Mouse (Mus musculus): ENCODE data around the gene Prox1. TPM values are rescaled to one million over a fixed set of nuclear protein-coding genes. Genes with fewer than 3 reads are reported as not detected.
A peak's percentile ranks its signal among the peaks of the same experiment; 100 is the strongest.

Prox1 gene
- 0.84 and 1.2 TPM in 2 replicates for polyA plus RNA-seq (2014; fragmentation: Nextera tagmentation; extraction: Ambion mirVana)

DNA sequence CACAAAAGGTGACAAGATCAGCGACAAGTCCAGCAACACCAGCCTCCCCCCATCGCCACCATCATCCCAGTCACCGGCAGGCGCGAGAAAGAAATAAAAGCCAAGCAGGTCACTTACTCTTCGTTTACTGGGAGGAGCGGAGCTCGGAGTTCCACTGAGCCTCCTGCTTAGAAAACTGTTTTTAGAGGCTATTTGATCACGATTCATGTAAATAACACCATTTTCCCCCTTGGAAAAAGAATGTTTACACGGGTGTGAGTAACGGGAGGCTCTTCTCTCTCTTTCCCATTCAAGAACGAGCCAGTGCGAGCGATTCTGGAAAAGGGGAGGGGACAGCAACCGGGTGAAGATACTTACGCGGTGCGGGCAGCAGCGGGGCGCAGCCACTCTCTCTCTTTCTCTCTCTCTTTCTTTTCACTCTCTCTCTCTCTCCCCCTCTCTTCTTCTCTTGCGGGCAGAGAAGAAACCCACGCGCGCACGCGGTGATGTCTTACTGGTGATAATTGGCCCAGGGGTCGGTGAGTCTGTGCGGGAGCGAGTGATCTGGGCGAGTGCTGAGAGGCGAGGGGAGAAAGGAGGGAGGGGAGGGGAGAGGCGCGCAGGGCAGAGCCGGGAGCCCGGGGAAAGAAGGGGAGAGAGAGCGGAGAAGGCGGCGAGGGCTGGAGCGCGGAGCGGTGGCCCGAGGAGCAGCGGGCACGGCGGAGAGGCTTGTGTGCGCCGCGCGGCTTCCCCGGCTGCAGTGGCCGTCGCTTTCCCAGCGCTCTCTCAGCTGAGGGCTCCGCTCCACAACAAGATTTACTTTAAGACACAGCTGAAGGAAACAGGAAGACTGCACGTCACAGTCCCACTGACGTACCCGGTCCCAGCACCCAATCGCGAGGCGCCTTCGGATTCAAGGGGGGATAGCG is at the start of gene Prox1:
Gene Prox1 (minus strand): TSS at position 804 of the 908 bp plus-strand sequence.
- Histone ChIP-seq H3K36me3 (ENCODE audit: control insufficient read depth, insufficient read depth, low read length) (no peaks in the 10 kb centered on the region), H3K27ac (ENCODE audit: low read depth, low read length) (no peak within 1 kb of the TSS), H3K4me2 (replicated peaks; ENCODE audit: low read depth, low read length) (peak within 1 kb of the TSS; percentile 98), H3K27me3 (ENCODE audit: control insufficient read depth, insufficient read depth, low read length) (peaks cover 65% of the 10 kb centered on the region), H3K4me3 (ENCODE audit: low read length) (peak within 1 kb of the TSS; percentile 63), H3K9me3 (ENCODE audit: control insufficient read depth, low read length) (no peaks in the 10 kb centered on the region), H3K9ac (ENCODE audit: low read depth, low read length) (peak within 1 kb of the TSS; percentile 58), H3K4me1 (ENCODE audit: control insufficient read depth, insufficient read depth, low read length) (peaks cover 18% of the 10 kb centered on the region; the same call in 1 of the 2 replicates)
- peak; percentile 81 for ATAC-seq (ENCODE audit: low FRiP score, low TSS enrichment)
- under 1% methylated on average over 60 of the region's 62 CpGs for WGBS

DNA sequence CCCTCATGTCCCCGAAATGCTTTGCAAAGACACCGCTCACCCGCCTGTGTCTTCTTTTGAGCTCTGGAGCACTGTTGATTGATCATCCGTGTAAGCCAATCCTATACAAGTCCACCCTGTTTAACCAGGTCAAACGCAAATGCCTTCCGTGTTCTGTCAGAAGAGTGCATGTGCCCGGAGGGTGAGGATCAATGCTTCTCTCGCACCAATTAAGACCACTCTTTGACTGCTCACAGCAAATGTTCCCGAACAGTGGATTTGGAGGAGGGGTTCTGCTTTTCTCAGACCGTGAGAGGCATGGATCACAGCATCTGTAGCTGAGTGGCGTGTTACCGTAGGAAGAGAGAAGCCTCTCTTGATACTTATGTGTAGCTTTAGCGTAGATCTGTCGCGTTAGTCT is 46.1 kb upstream of the Prox1 start:
- 70% methylated on average over 15 of the region's 15 CpGs for WGBS
- Histone ChIP-seq H3K9ac (ENCODE audit: low read depth, low read length) (no peak overlapping the region), H3K27me3 (ENCODE audit: control insufficient read depth, insufficient read depth, low read length) (no peaks in the 10 kb centered on the region), H3K4me2 (replicated peaks; ENCODE audit: low read depth, low read length) (no peak overlapping the region), H3K27ac (ENCODE audit: low read depth, low read length) (no peak overlapping the region), H3K4me3 (ENCODE audit: low read length) (no peak overlapping the region), H3K36me3 (ENCODE audit: control insufficient read depth, insufficient read depth, low read length) (no peaks in the 10 kb centered on the region), H3K9me3 (ENCODE audit: control insufficient read depth, low read length) (no peaks in the 10 kb centered on the region), H3K4me1 (ENCODE audit: control insufficient read depth, insufficient read depth, low read length) (no peaks in the 10 kb centered on the region)
- ATAC-seq (ENCODE audit: low FRiP score, low TSS enrichment) = no peak

DNA sequence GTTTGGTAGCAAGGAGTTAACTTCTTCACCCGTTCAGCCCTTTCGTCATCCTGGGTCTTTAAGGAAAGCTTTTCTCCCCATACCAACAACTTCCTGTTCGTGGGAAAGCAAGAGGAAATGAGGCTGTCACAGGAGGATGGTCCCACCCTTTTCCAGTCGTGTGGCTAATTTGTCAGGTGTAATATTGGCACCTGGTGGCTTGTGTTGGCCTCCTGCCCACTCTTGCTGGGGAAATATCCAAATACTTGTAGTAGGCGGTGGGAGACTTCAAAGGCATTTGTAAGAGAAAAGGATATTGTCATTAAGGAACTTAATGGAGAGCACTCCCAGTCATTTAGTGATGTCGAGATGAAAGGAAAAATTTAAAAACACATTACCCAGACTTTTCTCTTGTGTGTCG is 44.1 kb upstream of the Prox1 start:
- Histone ChIP-seq H3K9me3 (ENCODE audit: control insufficient read depth, low read length) (no peaks in the 10 kb centered on the region), H3K27ac (ENCODE audit: low read depth, low read length) (no peak overlapping the region), H3K9ac (ENCODE audit: low read depth, low read length) (no peak overlapping the region), H3K4me2 (replicated peaks; ENCODE audit: low read depth, low read length) (no peak overlapping the region), H3K4me1 (ENCODE audit: control insufficient read depth, insufficient read depth, low read length) (no peaks in the 10 kb centered on the region), H3K36me3 (ENCODE audit: control insufficient read depth, insufficient read depth, low read length) (no peaks in the 10 kb centered on the region), H3K27me3 (ENCODE audit: control insufficient read depth, insufficient read depth, low read length) (no peaks in the 10 kb centered on the region), H3K4me3 (ENCODE audit: low read length) (no peak overlapping the region)
- WGBS = 56% methylated on average over 7 of the region's 7 CpGs
- ATAC-seq (ENCODE audit: low FRiP score, low TSS enrichment) = no peak

DNA sequence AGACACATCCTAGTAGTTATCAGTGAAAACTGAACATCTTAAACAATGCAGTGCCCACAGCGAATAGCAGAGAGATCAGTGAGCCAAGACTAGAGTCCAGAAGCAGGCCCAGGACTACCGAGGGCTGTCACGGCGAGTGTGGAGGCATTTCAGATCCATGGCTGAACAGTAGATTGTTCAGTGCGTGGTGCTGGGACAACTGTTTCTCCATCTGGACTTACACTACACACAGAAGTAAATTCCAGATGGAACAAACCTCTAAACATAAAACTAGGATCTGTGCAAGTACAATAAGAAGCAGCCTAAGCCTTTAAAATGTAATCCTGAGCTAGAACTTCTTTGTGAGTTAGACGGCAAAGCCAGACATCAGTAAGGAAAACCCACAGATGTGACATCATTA is 42.7 kb upstream of the Prox1 start:
- Histone ChIP-seq H3K9ac (ENCODE audit: low read depth, low read length) (no peak overlapping the region), H3K4me2 (replicated peaks; ENCODE audit: low read depth, low read length) (no peak overlapping the region), H3K4me3 (ENCODE audit: low read length) (no peak overlapping the region), H3K27me3 (ENCODE audit: control insufficient read depth, insufficient read depth, low read length) (no peaks in the 10 kb centered on the region), H3K36me3 (ENCODE audit: control insufficient read depth, insufficient read depth, low read length) (no peaks in the 10 kb centered on the region), H3K4me1 (ENCODE audit: control insufficient read depth, insufficient read depth, low read length) (no peaks in the 10 kb centered on the region), H3K9me3 (ENCODE audit: control insufficient read depth, low read length) (no peaks in the 10 kb centered on the region), H3K27ac (ENCODE audit: low read depth, low read length) (no peak overlapping the region)
- ATAC-seq (ENCODE audit: low FRiP score, low TSS enrichment) = no peak
- 90% methylated on average over 6 of the region's 6 CpGs for WGBS

DNA sequence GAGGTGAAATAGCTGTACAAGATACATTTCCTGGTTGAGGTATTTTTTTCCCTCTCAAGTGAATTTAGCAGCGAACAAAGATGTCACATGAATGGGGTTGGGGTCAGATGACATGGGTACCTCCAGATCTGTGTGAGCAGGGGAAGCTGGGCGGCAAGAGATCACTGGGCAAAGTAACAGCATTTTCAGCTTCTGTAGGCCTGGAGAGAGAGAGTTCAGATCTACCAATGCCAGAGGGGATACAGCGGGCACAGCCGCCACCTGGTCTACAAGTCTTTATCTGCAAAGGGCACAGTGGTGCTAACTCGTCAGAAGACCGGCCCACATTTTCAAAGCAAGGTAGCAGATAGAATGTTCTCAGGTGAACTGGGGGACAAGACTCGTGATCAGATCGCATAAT is 36.7 kb upstream of the Prox1 start:
- WGBS = 80% methylated on average over 8 of the region's 8 CpGs

DNA sequence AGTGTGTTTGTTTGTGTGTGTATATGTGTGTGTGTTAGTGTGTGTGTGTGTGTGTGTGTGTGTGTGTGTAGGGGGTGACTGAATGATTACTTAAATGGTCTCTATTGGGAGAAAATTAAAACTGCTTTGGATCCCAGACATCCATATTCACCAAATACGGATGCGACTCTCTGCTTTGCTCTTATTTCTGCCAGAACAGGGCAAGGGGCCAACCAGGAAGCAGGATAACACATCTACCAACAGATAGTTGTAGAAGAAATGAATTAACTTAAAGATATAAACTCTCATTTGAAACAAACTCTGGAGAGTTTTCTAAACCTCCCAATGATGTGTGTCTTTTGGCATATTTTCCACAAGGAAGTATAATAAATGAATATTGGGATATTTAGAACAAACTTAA is 35.2 kb upstream of the Prox1 start:
- ATAC-seq (ENCODE audit: low FRiP score, low TSS enrichment) = no peak
- Histone ChIP-seq H3K9ac (ENCODE audit: low read depth, low read length) (no peak overlapping the region), H3K36me3 (ENCODE audit: control insufficient read depth, insufficient read depth, low read length) (no peaks in the 10 kb centered on the region), H3K4me2 (replicated peaks; ENCODE audit: low read depth, low read length) (no peak overlapping the region), H3K4me3 (ENCODE audit: low read length) (no peak overlapping the region), H3K27ac (ENCODE audit: low read depth, low read length) (no peak overlapping the region), H3K27me3 (ENCODE audit: control insufficient read depth, insufficient read depth, low read length) (no peaks in the 10 kb centered on the region), H3K4me1 (ENCODE audit: control insufficient read depth, insufficient read depth, low read length) (no peaks in the 10 kb centered on the region), H3K9me3 (ENCODE audit: control insufficient read depth, low read length) (no peaks in the 10 kb centered on the region)
- WGBS = 97% methylated on average over 2 of the region's 2 CpGs

More for the DNA sequence above, 36.7 kb upstream of the Prox1 start:
- no peaks in the 10 kb centered on the region for H3K36me3 ChIP-seq (ENCODE audit: control insufficient read depth, insufficient read depth, low read length)
- no peak for ATAC-seq (ENCODE audit: low FRiP score, low TSS enrichment)
- H3K27me3 ChIP-seq (ENCODE audit: control insufficient read depth, insufficient read depth, low read length) = no peaks in the 10 kb centered on the region
- no peak overlapping the region for H3K4me2 ChIP-seq (replicated peaks; ENCODE audit: low read depth, low read length)
- no peak overlapping the region for H3K27ac ChIP-seq (ENCODE audit: low read depth, low read length)
- H3K4me1 ChIP-seq (ENCODE audit: control insufficient read depth, insufficient read depth, low read length) = no peaks in the 10 kb centered on the region
- no peak overlapping the region for H3K4me3 ChIP-seq (ENCODE audit: low read length)
- no peak overlapping the region for H3K9ac ChIP-seq (ENCODE audit: low read depth, low read length)
- no peaks in the 10 kb centered on the region for H3K9me3 ChIP-seq (ENCODE audit: control insufficient read depth, low read length)

DNA sequence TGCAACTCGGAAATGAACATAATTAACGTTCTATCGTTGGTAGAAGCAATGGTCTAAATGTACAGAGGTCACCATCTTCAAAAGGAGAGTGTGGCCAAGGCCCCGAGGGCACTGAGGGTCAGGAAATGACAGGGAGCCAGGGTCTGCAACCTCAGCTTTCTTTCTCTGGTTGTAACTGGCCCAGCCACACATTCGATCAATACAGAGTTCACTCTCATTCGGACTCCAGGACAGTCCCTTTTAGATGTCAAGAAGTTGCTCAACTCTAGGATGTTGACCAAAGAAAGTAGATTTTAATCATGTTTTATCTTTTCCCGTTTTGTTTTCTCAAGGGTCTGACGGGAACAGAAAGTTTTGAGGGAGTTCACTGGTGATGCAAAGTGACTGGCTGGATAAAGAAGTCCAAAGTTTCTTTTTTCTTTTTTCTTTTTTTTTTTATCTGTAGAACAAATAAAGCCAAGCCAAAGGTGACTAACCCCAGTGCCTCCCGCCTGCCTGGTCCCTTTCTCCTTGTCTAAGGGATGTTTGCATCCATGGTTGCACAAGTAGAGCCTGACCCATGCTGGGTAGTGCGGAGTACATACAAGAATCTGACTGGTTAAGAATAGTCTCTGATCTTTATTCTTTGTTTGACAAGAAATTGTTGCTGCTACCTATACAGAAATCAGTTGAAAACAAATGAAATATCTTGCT is 34.0 kb upstream of the Prox1 start:
- Histone ChIP-seq H3K9ac (ENCODE audit: low read depth, low read length) (no peak overlapping the region), H3K27me3 (ENCODE audit: control insufficient read depth, insufficient read depth, low read length) (no peaks in the 10 kb centered on the region), H3K4me2 (replicated peaks; ENCODE audit: low read depth, low read length) (no peak overlapping the region), H3K9me3 (ENCODE audit: control insufficient read depth, low read length) (no peaks in the 10 kb centered on the region), H3K36me3 (ENCODE audit: control insufficient read depth, insufficient read depth, low read length) (no peaks in the 10 kb centered on the region), H3K27ac (ENCODE audit: low read depth, low read length) (no peak overlapping the region), H3K4me1 (ENCODE audit: control insufficient read depth, insufficient read depth, low read length) (no peaks in the 10 kb centered on the region), H3K4me3 (ENCODE audit: low read length) (no peak overlapping the region)
- ATAC-seq (ENCODE audit: low FRiP score, low TSS enrichment) = no peak
- WGBS = 49% methylated on average over 10 of the region's 10 CpGs

DNA sequence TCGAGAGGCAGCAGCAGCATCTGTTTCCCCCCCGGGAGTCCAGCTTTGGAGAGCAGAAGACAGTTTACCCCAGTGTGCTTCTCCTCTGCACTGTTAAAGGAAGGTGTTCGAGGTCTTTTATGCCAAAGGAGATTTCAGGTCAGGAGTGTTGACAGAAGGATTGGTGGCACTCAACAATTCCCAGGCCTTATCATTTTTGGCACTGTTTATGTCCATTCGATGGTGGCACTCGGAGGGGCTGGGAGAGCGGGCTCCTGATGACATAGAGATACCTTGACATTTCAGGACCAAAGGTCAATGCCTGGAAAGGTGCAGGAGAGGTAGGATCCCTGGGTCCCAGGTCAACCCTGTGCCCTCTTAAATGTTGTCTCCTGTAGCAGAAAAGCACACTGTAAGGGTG is 31.2 kb upstream of the Prox1 start:
- no peak for ATAC-seq (ENCODE audit: low FRiP score, low TSS enrichment)
- no peaks in the 10 kb centered on the region for H3K27me3 ChIP-seq (ENCODE audit: control insufficient read depth, insufficient read depth, low read length)
- no peak overlapping the region for H3K27ac ChIP-seq (ENCODE audit: low read depth, low read length)
- H3K4me1 ChIP-seq (ENCODE audit: control insufficient read depth, insufficient read depth, low read length) = no peaks in the 10 kb centered on the region
- no peak overlapping the region for H3K4me3 ChIP-seq (ENCODE audit: low read length)
- 88% methylated on average over 6 of the region's 6 CpGs for WGBS
- H3K9ac ChIP-seq (ENCODE audit: low read depth, low read length) = no peak overlapping the region
- H3K9me3 ChIP-seq (ENCODE audit: control insufficient read depth, low read length) = no peaks in the 10 kb centered on the region
- H3K36me3 ChIP-seq (ENCODE audit: control insufficient read depth, insufficient read depth, low read length) = no peaks in the 10 kb centered on the region
- no peak overlapping the region for H3K4me2 ChIP-seq (replicated peaks; ENCODE audit: low read depth, low read length)

DNA sequence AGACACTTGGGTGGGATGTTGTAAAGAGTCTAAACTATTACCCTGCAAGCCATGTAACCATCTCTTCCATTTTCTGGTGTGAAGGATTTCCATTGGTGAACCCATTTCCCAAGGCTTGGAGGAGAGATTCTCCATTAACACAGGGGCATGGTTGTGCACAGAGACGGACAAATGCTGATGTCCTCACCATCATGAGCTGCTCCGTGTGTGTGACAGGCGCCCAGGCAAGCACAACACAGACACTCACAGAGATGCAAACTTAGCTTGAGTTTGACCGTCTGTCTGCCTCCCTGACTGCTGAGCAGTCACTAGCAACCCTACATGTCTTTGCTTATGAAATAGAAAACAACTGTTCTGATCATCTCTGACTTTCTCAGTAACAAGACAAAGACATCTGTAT is 30.5 kb upstream of the Prox1 start:
- H3K36me3 ChIP-seq (ENCODE audit: control insufficient read depth, insufficient read depth, low read length) = no peaks in the 10 kb centered on the region
- WGBS = 92% methylated on average over 4 of the region's 4 CpGs
- no peaks in the 10 kb centered on the region for H3K4me1 ChIP-seq (ENCODE audit: control insufficient read depth, insufficient read depth, low read length)
- no peaks in the 10 kb centered on the region for H3K9me3 ChIP-seq (ENCODE audit: control insufficient read depth, low read length)
- no peak overlapping the region for H3K9ac ChIP-seq (ENCODE audit: low read depth, low read length)
- no peak overlapping the region for H3K4me2 ChIP-seq (replicated peaks; ENCODE audit: low read depth, low read length)
- no peak overlapping the region for H3K27ac ChIP-seq (ENCODE audit: low read depth, low read length)
- H3K4me3 ChIP-seq (ENCODE audit: low read length) = no peak overlapping the region
- no peaks in the 10 kb centered on the region for H3K27me3 ChIP-seq (ENCODE audit: control insufficient read depth, insufficient read depth, low read length)
- ATAC-seq (ENCODE audit: low FRiP score, low TSS enrichment) = no peak
